Mouse (Mus musculus): ENCODE measurements around the gene Scd4.
A peak's percentile ranks its signal among the peaks of the same experiment; 100 is the strongest.

Gene Scd4

DNA sequence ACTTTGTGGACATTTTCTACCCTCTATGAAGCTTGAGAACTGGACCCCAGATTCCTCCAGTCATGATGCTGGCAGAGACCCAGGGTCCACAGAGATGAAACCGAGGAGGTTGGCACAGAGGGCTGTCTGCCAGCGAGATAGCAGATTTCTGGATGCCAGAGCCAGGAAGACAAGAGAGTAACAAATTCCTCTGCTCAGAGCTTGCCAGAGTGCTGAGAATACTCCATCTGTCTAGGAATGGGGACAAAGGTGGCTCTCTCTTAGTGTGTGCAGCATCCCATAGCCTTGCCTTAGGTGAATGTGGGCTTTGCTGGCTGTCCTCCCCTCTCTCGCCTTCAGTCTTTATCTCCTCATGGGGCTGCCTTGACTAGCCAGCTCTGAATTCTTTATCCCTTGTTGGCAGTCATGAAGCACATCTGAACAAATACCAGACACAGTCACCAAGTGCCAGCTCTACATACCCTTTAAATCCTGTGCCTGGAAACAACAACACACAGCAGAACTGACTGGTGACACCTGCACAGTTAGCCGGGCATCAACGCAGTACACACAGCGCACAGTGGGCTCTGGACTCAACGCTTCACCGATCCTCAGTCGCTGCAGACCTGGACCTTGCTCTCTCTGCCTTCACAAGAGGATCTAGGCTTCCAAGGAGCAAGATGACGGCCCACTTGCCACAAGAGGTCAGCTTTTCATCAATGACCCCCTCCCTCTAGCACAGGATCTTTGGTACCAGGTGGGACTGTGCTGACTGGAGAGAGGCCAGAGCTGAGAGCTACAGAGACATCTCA, at the start of gene Scd4:
Gene Scd4 (plus strand): TSS at position 260 of the 791 bp plus-strand sequence.
- no peak for DNase-seq (ENCODE audit: low spot score in 2 of 2)

- no peak for DNase-seq (ENCODE audit: low spot score in 2 of 2)
Measured at GRCm38 (mm10) chr19:44283157-44284024, 49.5 kb upstream of the Scd4 start.

DNA sequence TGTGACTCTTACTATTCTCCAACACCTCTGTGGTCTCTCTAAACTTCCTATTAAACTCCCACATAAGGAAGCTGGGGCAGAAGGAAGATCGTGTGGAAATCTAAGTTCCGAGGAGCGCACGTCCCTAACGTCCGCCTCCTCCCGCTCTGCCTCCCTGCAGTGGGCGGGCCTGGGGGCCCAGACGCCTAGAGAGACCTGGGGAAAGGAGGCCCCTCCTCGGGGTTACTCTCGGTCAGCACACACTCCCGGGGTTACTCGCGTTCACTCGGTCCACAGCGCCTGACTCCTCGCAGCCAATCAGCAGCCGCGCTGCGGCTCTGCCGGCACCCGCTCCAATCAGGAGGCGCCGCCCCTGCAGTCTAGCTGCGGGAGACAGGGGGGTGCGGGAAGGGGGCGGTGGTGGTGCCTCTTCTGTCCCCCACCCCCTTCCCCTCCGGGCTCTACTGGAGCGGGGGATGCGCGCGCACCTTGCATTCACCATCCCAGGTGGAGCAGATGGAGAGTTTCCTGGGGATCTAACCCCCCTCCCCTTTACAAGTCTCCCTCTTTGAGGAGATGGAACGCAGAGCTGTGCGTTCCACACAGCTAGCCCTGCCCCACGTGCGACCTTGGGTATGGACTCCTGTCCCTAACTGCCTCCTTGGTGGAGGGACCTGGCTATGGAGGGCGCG, 48.7 kb upstream of the Scd4 start:
- DNase-seq (ENCODE audit: low spot score in 2 of 2) = peak; percentile 88 to 91

DNA sequence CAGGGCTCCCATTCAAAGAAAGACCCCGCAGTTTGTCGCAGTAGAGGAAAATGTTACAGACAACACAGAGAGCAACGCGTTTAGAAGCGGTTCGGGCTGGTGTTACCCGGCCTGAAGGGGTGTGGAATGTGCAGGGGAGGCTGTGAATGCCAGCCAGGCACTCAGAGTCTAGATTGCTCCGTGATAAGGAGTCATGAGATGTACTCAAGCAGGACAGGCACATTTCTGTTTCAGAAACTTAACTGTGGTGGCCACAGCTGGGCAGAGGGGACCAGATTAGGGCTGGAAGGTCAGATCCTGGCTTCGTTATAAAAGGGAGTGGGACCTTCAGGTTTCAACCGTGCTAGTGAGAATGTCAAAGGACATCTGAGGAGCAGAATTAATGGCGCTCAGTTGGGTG, 48.2 kb upstream of the Scd4 start:
- DNase-seq (ENCODE audit: low spot score in 2 of 2) = no peak

DNA sequence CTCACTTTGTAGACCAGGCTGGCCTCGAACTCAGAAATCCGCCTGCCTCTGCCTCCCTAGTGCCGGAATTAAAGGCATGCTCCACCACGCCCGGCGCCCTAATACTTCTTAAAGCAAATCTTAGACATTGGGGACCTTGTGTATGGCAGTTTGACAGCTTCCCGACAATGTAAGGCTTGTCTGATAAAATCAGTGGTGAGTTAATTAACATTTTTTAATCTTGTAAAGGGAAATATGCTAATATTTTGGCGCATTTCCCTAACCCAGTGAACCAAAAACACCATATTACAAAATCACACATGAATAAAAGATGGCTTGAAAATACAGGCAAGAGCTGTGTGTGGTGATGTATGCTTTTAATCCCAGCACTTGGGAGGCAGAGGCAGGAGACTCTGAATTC, 47.3 kb upstream of the Scd4 start:
- DNase-seq (ENCODE audit: low spot score in 2 of 2) = no peak

DNA sequence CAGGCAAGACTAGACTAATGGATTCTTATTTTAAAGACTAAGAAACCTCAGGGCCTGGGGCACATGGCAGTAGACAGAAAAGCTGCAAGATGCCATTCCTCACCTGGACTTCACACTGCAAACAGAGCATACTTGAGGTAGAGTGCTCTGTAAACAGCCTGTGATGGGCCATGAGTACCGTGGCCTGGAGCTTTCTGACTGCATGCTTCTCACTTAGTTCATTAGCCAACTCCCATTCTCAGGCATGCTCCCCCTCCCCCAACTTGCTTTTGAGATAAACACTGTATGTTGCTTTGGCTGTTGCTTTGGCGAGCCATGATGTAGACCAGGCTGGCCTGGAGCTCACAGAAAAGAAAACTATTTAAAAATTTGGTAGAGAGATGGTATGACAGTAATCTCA, 46.8 kb upstream of the Scd4 start:
- DNase-seq (ENCODE audit: low spot score in 2 of 2) = no peak

- no peak for DNase-seq (ENCODE audit: low spot score in 2 of 2)
Measured at GRCm38 (mm10) chr19:44287415-44288110, 45.3 kb upstream of the Scd4 start.

DNA sequence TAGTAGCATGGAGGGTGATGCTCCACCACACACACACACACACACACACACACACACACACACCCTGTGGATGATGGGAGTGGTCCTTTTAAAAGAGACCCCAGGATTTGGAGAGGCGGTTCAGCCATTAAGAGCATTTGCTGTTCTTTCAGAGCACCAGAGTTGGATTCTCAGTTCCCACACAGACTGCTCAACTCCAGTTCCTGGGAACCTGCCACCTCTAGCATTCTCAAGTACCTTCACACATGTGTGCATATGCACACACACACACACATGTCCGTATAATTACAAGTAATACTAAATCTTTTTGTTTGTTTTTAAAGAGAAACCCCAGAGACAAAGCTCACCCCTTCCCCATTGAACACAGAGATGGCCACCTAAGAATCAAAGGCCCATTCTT, 40.8 kb upstream of the Scd4 start:
- no peak for DNase-seq (ENCODE audit: low spot score in 2 of 2)

GRCm38 (mm10) chr19:44292483-44292882, 40.4 kb upstream of the Scd4 start:
- no peak for DNase-seq (ENCODE audit: low spot score in 2 of 2)

DNA sequence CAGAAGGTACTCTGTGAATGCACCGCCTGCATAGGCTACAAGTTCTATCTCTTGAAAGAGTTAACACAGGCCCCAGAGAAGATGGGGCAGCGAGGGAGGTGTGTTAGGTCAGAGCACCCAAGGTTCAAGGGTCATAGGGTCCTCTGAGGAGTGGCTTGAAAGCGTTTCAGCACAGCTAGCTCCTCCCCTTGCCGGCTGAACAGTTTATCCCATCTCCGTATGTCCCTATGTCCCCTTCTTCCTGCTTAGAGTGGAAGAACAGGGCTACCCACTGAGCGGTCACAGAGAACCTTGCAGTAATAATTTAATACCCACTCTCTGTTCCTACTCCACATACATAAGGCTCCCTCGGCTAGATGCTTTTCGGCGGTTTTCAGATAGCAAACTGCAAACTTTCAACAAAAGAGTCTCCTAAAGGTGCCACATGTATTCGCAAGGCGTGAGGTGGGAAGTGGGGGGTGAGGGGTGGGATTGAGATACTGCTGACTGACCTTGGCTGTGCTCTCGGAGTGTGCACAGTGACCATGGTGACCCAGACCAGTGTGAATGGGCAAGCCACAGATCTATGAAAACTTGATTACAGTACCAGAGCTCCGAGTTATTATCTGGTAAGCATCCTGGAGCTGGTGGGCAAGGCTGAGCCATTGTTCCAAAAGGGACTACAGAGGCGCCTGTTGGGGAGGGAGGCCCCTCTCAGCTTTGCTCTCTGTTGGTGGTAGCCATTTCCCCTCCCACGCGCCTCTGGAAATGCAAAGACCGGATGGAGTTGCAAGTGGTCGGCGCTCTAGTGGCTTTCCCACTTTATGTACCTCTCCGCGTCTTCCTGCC, 39.7 kb upstream of the Scd4 start, which contains the start of gene Scd2:
Gene Scd2 (plus strand): TSS at position 734 of the 828 bp plus-strand sequence.
- DNase-seq (ENCODE audit: low spot score in 2 of 2) = no peak

DNA sequence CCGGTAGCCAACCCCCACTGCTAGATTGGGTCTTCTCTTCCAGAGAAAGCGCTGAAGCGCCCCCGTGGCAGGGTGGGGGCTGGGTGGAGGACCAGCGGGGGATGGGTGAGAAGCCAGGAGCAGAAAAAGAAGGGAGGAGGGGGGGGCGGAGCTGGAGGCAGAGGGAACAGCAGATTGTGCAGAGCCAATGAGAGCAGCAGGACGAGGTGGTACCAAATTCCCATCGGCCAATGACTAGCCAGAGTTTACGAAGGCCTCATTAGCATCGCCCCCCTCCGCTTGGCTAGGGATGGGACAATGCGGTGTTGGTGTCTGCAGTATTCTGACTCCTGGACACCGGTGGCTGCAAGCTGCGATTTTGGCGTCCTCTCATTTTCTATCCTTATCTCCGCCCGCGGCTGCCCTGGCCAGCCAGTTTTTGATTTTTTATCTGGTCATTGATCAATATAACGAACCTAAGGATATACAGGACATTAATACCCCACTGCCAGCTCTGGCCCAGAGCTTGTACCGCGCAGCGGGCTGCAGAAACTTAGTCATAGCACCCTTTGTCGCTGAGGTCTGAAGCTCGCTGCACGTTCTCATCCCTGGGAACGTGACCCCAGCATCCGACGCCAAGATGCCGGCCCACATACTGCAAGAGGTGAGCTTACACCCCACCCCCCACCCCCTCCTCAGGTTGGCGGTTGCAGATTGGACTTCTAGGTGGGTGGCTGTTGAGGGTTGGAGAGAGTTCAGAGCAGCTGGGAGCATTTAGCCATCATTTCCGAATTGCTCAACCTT, 38.9 kb upstream of the Scd4 start:
- peak; percentile 92 to 95 for DNase-seq (ENCODE audit: low spot score in 2 of 2)

DNA sequence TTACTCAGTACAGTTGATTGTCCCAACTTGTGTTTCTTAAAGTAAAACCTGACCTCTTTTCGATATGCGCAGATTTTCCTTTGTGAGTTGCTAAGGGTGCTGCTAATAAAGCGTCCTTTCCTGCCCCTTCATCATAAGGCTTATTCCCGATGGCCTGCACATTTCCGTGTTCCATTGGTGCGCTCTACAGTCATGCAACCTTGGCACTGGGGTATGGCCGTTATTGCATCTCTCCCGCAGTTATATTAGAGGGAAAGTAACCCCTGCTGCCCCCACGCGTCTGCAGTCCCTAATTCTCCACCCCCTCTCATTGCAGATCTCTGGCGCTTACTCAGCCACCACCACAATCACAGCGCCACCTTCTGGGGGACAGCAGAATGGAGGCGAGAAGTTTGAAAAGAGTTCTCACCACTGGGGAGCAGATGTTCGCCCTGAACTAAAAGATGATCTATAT, 38.3 kb upstream of the Scd4 start:
- DNase-seq (ENCODE audit: low spot score in 2 of 2) = peak; percentile 84 to 85

GRCm38 (mm10) chr19:44295251-44295650, 37.6 kb upstream of the Scd4 start:
- DNase-seq (ENCODE audit: low spot score in 2 of 2) = no peak

DNA sequence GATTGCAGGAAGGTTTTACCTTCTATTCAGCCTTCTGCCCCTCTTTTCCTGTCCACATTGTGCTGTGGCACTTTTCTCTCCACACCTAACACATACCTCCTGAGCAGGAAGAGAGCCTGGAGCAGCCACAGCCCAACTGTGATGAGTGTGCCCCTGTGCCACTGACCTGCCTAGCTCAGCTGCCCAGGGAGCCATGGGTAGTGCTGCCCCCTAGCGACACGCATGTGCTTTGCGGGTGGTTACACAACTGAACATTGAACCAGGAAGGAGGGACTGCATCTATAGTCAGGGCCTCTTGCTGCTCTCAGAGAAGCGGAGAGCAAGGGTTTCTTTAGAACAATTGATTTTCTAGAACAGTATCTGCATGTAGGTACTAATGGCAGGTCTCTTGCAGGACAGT, 37.2 kb upstream of the Scd4 start:
- DNase-seq (ENCODE audit: low spot score in 2 of 2) = peak; percentile 76 to 84

- no peak for DNase-seq (ENCODE audit: low spot score in 2 of 2)
Measured at GRCm38 (mm10) chr19:44296186-44296585, 36.7 kb upstream of the Scd4 start.

- no peak for DNase-seq (ENCODE audit: low spot score in 2 of 2)
Measured at GRCm38 (mm10) chr19:44297068-44297760, 35.7 kb upstream of the Scd4 start.

DNA sequence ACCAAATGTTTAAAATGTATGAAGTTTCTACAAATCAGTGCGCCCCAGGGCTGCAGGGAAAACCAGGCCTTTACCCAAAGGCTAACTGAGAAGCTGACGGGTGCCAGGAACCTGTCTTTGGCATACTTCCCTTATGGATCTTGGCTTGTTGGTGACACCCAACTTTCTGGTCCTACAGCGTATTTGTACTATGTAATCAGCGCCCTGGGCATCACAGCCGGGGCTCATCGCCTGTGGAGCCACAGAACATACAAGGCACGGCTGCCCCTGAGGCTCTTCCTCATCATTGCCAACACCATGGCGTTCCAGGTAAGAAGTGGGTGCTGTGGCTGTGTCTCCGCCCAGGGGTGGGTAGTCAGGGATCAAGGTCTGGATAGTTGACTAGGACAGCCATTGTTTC, 35.0 kb upstream of the Scd4 start:
- DNase-seq (ENCODE audit: low spot score in 2 of 2) = no peak

DNA sequence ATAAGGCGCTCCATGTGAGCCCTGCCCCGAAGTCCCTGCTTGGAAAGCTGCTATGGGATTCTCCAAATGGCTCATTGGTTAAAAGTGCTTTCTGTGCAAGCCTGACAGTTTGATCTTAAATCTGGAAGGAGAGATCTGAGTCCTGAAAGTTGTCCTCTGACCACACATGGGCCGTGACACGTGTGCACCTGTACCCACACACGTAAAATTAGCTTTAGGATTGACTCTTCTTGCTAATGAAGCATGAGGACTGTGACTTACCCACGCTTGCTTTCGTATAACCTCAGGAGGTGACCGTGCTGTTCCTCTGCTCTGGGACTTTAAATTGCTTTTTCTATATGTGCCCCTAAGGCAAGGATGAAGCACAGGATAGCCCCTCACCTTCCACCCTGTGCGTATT, 33.8 kb upstream of the Scd4 start:
- no peak for DNase-seq (ENCODE audit: low spot score in 2 of 2)

DNA sequence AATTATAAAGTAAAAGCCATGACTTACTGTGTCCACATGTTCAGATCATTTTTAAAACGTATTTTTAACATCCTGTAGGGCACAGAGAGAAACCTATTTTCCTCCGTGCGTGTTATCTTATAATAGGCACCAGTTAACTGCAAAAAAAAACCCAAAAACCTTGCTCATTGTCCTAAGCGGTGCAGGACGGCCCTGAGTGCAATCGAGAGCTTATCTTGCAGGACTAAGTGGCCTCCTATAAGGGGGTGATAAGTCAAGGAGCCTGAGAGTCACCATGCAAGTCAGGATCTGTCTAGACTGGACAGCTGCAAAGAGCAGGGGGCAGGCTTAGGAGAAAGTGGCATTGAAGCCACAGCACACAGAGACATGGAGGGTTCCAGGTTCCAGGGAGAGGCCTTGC, 33.0 kb upstream of the Scd4 start:
- DNase-seq (ENCODE audit: low spot score in 2 of 2) = no peak

All from frontal cortex, postnatal 14 days (tissue).